Mouse (Mus musculus) midbrain, embryonic 14.5 days (tissue): Measurements from ENCODE around the gene Amz1. TPM values are rescaled to one million over a fixed set of nuclear protein-coding genes. Genes with fewer than 3 reads are reported as not detected.

ENCODE experiments used
- ATAC-seq: fragments of 200-750 bp; cut with Nextera tagmentation; 2 replicates; pipeline ENCODE4 v1.8.0; 2017; ENCODE audit warnings: moderate number of reproducible peaks, moderate library complexity; ENCODE audit not compliant: low FRiP score, low TSS enrichment
- DNase-seq: peaks from one replicate; pipeline ENCODE4 v3.0.0-alpha.2; 2015
- H3K27ac ChIP-seq: fragments of 300-500 bp; sonication (generic); replicated peaks from 2 replicates; pipeline ENCODE4 v1.5.1; 2014; ENCODE audit warnings: mild to moderate bottlenecking, low read depth, low read length, moderate library complexity
- H3K27me3 ChIP-seq: fragments of 300-500 bp; sonication (generic); 2 replicates; pipeline ENCODE4 v1.6.1; 2014; ENCODE audit warnings: low read length, control low read depth, mixed read lengths; ENCODE audit not compliant: control insufficient read depth, insufficient read depth
- H3K36me3 ChIP-seq: fragments of 300-500 bp; sonication (generic); 2 replicates; pipeline ENCODE4 v1.6.1; 2014; ENCODE audit warnings: low read length, control low read depth; ENCODE audit not compliant: control insufficient read depth, insufficient read depth
- H3K4me1 ChIP-seq: fragments of 300-500 bp; sonication (generic); 2 replicates; pipeline ENCODE4 v1.6.1; 2014; ENCODE audit warnings: mild to moderate bottlenecking, antibody characterized with exemption, low read length, control low read depth; ENCODE audit not compliant: control insufficient read depth, insufficient read depth
- H3K4me2 ChIP-seq: fragments of 300-500 bp; sonication (generic); 2 replicates; pipeline ENCODE4 v1.6.1; 2014; ENCODE audit warnings: mild to moderate bottlenecking, low read length, moderate library complexity
- H3K4me3 ChIP-seq: fragments of 300-500 bp; sonication (generic); replicated peaks from 2 replicates; pipeline ENCODE4 v1.5.1; 2014; ENCODE audit warnings: low read depth, low read length
- H3K9ac ChIP-seq: fragments of 300-500 bp; sonication (generic); replicated peaks from 2 replicates; pipeline ENCODE4 v1.6.1; 2014; ENCODE audit warnings: mild to moderate bottlenecking, low read length, moderate library complexity
- H3K9me3 ChIP-seq: fragments of 300-500 bp; sonication (generic); 2 replicates; pipeline ENCODE4 v1.6.1; 2016; ENCODE audit warnings: low read length, control low read depth, mixed read lengths; ENCODE audit not compliant: control insufficient read depth
- WGBS: fragments of 180-500 bp; shearing (Covaris S2); extraction: QIAGEN DNeasy Blood & Tissue Kit; methylation state at CpG from one replicate; pipeline ENCODE4 v1.1.7; 2014; 5-methylcytosine and 5-hydroxymethylcytosine counted together
- polyA plus RNA-seq: library from polyadenylated mRNA; unstranded; fragments of >200 nt; fragmentation: Nextera tagmentation; extraction: Ambion mirVana; gene quantifications from 2 replicates; pipeline ENCODE4 v1.2.1, GENCODE M21; 2014

Amz1 gene
- polyA plus RNA-seq, 1 experiment from 2014 or later, result 1.9 TPM

DNA sequence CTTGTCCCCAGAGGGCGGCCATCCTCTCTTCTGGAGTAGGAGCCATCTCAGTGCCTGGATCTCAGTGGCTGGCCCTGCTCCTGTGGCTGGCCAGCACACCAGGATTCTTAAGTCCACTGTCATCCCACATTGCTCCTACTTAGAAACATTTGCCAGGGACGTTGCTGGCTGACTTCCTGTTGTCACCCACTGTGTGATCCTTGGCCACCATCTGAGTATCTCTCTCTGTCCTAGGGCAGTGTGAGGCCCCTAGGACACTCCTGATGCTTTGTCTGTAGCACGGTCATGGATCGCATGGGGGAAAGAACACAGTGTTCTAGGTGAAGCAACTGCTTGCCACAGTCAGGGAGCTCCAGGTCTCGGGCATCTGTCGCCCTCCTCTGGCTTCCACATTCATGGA, 13.6 kb upstream of the Amz1 start:
- no peak overlapping the region for H3K27ac ChIP-seq
- H3K4me2 ChIP-seq, result no peak overlapping the region
- no peak for DNase-seq
- no peak overlapping the region for H3K9ac ChIP-seq
- H3K27me3 ChIP-seq, result no peaks in the 10 kb centered on the region
- ATAC-seq, result no peak
- peaks cover 8% of the 10 kb centered on the region for H3K4me1 ChIP-seq
- H3K9me3 ChIP-seq, result no peaks in the 10 kb centered on the region
- peaks cover 59% of the 10 kb centered on the region for H3K36me3 ChIP-seq
- H3K4me3 ChIP-seq, result no peak overlapping the region
- WGBS, result 90% methylated on average over 6 of the region's 6 CpGs

DNA sequence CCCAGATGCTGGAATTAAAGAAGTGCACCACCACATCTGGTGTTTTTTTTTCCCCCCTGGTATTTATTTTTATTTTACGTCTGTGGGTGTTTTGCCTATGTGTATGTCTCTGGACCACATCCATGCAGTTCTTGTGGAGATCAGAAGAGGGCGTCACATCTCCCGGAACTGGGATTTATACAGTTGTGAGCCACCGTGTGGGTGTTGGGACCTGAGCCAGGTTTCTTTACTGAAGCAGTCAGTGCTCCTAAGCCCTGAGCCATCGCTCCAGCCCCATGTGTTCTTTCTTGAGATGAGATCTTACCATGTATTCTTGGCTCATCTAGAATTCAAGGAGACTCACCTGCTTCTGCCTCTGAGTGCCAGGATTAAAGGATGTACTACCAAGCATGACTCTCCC, 12.9 kb upstream of the Amz1 start:
- no peaks in the 10 kb centered on the region for H3K27me3 ChIP-seq
- H3K4me3 ChIP-seq, result no peak overlapping the region
- H3K36me3 ChIP-seq, result peaks cover 67% of the 10 kb centered on the region
- H3K27ac ChIP-seq, result no peak overlapping the region
- no peak overlapping the region for H3K4me2 ChIP-seq
- H3K9ac ChIP-seq, result no peak overlapping the region
- H3K9me3 ChIP-seq, result no peaks in the 10 kb centered on the region
- H3K4me1 ChIP-seq, result 0 out of 2 replicates have a peak, but pooled peaks cover under 1% of the 10 kb centered on the region
- 84% methylated on average over 5 of the region's 5 CpGs for WGBS
- no peak for ATAC-seq
- DNase-seq, result no peak

DNA sequence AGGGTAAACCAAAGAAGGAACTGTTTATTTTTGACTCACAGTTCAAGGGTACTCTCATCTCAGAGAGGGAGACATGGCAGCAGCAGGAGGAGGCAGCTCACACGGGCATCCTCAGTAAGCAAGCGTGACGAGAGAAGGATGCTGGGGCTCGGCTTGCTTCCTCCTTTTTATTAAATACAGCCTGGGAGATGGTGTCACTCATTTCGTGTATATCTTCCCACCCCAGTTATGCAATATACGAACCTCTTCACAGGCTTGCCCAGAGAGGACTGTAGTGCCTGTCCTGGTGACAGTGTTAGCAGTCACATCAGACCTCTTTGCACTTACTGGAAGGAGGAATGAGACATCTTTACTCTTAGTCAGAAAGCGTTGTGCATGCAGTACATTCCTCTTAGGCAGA, 3.2 kb upstream of the Amz1 start:
- ATAC-seq (no peak), DNase-seq (no peak)
- H3K4me2 ChIP-seq, result no peak overlapping the region
- H3K9ac ChIP-seq, result no peak overlapping the region
- H3K9me3 ChIP-seq, result no peaks in the 10 kb centered on the region
- H3K27ac ChIP-seq, result no peak overlapping the region
- no peaks in the 10 kb centered on the region for H3K4me1 ChIP-seq
- H3K36me3 ChIP-seq, result peaks cover 35% of the 10 kb centered on the region
- 77% methylated on average over 7 of the region's 7 CpGs for WGBS
- H3K27me3 ChIP-seq, result no peaks in the 10 kb centered on the region
- no peak overlapping the region for H3K4me3 ChIP-seq

DNA sequence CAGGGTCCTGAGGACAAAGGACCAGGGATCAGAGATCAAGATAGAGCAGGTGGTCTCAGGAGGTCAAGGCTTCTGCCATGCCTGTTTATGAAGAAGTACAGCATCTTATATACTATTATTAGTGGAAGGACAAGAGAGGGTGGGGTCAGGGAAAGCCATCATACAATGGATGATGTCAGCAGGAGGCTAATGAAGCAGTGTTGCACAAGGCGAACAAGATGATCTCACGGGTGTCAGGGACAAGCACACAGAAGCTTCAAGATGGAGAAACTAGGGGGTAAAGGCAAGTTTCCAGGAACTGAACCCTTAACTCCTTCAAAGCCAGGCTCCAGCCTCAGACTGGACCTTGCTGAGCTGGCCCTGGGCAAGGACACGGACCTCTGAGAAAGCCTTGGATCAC, 1.8 kb upstream of the Amz1 start:
- no peaks in the 10 kb centered on the region for H3K27me3 ChIP-seq
- H3K36me3 ChIP-seq, result peaks cover 21% of the 10 kb centered on the region
- 84% methylated on average over 3 of the region's 3 CpGs for WGBS
- DNase-seq (no peak), ATAC-seq (no peak)
- no peak overlapping the region for H3K4me3 ChIP-seq
- no peak overlapping the region for H3K4me2 ChIP-seq
- H3K9ac ChIP-seq, result no peak overlapping the region
- no peaks in the 10 kb centered on the region for H3K9me3 ChIP-seq
- no peaks in the 10 kb centered on the region for H3K4me1 ChIP-seq
- no peak overlapping the region for H3K27ac ChIP-seq

DNA sequence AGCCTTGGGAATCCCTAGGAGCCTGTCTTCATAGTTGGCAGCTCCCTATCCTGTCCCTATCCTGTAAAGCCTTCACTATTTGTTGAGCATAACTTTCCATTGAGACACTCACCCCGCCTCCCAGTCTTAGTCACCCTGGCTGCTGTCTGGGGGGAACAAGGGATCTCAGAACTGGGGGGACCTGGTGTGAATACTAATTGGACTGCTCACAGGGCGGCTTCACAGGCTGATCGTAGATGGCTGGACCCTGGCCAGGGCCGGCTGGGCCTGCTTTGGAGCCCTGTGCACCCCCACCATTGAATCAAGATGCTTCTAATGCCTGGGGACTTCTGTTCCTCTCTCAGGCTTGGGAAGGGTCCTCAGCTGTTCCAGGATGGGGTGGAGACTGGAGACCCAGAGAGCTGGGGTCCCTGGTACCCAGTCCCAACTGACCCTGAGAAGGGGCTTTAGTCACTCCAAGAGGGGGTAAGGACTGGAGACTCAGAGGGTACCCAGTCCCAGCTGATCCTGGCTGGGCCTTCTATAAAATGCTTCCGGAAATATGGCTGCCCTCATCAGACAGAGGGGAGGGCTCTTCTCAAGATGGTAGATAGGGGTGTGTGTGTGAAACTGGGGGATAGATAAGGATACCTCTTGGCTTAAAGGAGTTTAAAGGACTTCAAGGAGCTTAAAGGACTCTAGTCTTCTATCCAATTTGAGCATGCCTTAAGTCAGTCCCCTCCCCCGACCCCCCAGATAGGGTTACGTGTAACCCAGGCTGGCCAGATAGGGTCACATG, 2.3 kb downstream of the Amz1 start:
- ATAC-seq, result peak; percentile 66
- 66% methylated on average over 7 of the region's 7 CpGs for WGBS

DNA sequence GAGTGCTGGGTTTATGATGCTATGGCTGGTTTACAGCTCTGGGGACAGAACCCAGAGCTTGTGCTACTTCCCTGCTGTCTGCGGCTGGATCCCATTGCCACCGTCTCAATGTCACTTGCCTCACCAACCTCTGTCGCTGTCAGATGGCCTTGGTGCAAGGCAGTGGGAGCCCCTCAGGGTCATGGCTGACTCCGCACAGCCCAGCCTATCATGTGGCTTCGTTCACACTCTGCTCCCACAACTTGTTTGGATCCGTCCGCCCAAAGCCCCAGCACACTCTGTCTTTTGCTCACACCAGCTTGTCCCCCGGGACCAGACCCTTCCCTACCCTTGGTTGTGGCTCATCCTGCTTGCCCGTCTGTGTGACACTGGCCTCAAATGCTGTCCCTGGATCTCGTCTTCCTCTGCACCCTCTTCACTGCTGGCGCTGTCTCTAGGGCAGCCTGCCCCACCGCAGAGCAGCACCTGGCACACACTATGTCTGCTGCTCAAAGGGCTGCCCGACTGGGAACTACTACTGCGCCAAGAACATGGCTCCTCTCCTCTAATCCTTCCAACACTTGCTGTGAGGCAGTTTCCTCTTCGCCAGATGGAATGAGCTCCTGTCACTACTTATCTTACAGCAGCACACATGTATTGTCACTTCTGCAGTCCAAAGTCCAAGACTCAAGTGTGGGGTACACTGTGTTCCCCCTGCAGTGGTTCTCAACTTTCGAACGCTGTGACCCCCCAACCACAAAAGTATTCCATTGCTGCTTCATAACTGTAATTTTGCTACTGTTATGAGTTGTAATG, 3.2 kb downstream of the Amz1 start:
- H3K9me3 ChIP-seq, result no peaks in the 10 kb centered on the region
- no peak overlapping the region for H3K4me3 ChIP-seq
- no peak overlapping the region; the same call in 1 of the 2 replicates for H3K27ac ChIP-seq
- H3K4me2 ChIP-seq, result no peak overlapping the region
- no peaks in the 10 kb centered on the region for H3K36me3 ChIP-seq
- H3K9ac ChIP-seq, result no peak overlapping the region
- 88% methylated on average over 17 of the region's 17 CpGs for WGBS
- H3K27me3 ChIP-seq, result no peaks in the 10 kb centered on the region
- no peaks in the 10 kb centered on the region for H3K4me1 ChIP-seq
- no peak for DNase-seq
- ATAC-seq, result no peak

More for the DNA sequence above, 2.3 kb downstream of the Amz1 start:
- DNase-seq, result peak; percentile 79
- Histone ChIP-seq H3K36me3 (no peaks in the 10 kb centered on the region), H3K27ac (peak overlapping the region; percentile 66), H3K4me1 (no peaks in the 10 kb centered on the region), H3K9ac (no peak overlapping the region), H3K9me3 (no peaks in the 10 kb centered on the region), H3K4me2 (no peak overlapping the region), H3K4me3 (no peak overlapping the region), H3K27me3 (no peaks in the 10 kb centered on the region)

DNA sequence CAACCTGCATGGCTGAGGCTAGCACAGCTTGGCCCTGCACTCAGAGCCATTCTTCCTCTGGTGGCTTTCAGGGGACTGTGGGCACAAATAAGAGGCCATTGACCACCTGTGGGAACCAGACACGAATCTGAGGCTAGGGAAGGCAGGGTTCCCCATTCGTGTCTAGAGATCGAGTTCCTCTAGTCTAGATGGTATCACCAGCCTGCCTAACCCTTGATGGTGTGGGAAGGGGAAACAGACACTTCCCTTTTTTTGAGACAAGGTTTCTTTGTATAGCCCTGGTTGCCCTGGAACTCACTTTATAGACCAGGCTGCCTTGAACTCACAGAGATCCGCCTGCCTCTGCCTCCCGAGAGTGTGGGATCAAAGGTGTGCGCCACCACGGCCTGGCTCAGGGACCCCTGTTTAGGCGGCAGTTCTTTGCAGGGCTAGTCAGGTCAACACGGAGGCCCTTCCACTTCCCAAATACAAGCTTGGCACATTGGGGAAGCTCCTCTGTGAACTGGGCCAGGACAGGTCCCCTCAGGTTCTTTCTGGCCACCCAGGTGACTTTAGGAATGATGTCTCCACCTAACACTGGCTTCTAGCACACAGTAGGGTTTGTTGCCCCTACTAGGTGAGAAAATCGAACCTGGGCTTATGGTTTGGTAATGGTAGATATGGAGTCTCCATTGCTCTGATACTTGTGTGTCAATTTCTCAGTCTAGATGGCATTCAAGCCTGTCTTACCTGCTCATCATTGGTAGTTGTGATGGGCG, 7.3 kb downstream of the Amz1 start:
- WGBS, result 90% methylated on average over 11 of the region's 11 CpGs

DNA sequence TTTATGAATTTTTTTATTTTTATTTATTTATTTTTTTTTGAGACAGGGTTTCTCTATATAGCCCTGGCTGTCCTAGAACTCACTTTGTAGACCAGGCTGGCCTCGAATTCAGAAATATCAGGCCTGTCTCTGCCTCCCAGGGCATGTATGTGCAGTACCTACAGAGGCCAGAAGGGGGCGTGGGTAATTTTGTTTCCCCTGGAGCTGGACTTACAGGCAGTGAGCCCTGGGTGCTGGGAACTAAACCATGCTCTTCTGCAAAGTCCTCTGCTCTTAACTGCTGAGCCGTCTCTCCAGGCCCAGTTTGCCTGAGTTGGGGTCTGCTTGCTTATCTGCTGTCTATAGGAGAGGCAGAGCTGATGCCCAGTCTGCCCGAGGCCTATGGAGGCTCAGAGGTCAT, 8.3 kb downstream of the Amz1 start:
- H3K4me1 ChIP-seq, result peaks cover 7% of the 10 kb centered on the region
- H3K27ac ChIP-seq, result no peak overlapping the region
- H3K36me3 ChIP-seq, result no peaks in the 10 kb centered on the region
- DNase-seq, result no peak
- WGBS, result 61% methylated on average over 4 of the region's 4 CpGs
- H3K9ac ChIP-seq, result no peak overlapping the region
- peaks cover 17% of the 10 kb centered on the region for H3K27me3 ChIP-seq
- ATAC-seq, result no peak
- no peak overlapping the region for H3K4me2 ChIP-seq
- no peak overlapping the region for H3K4me3 ChIP-seq
- 0 out of 2 replicates have a peak, but pooled peaks cover 2% of the 10 kb centered on the region for H3K9me3 ChIP-seq

More for the DNA sequence above, 7.3 kb downstream of the Amz1 start:
- Histone ChIP-seq H3K4me2 (no peak overlapping the region), H3K9me3 (0 out of 2 replicates have a peak, but pooled peaks cover 1% of the 10 kb centered on the region), H3K4me1 (peaks cover 7% of the 10 kb centered on the region), H3K4me3 (no peak overlapping the region), H3K36me3 (no peaks in the 10 kb centered on the region), H3K27me3 (peaks cover 9% of the 10 kb centered on the region), H3K9ac (no peak overlapping the region), H3K27ac (no peak overlapping the region)
- DNase-seq, result no peak
- no peak for ATAC-seq
